In the genomic region with DNA sequence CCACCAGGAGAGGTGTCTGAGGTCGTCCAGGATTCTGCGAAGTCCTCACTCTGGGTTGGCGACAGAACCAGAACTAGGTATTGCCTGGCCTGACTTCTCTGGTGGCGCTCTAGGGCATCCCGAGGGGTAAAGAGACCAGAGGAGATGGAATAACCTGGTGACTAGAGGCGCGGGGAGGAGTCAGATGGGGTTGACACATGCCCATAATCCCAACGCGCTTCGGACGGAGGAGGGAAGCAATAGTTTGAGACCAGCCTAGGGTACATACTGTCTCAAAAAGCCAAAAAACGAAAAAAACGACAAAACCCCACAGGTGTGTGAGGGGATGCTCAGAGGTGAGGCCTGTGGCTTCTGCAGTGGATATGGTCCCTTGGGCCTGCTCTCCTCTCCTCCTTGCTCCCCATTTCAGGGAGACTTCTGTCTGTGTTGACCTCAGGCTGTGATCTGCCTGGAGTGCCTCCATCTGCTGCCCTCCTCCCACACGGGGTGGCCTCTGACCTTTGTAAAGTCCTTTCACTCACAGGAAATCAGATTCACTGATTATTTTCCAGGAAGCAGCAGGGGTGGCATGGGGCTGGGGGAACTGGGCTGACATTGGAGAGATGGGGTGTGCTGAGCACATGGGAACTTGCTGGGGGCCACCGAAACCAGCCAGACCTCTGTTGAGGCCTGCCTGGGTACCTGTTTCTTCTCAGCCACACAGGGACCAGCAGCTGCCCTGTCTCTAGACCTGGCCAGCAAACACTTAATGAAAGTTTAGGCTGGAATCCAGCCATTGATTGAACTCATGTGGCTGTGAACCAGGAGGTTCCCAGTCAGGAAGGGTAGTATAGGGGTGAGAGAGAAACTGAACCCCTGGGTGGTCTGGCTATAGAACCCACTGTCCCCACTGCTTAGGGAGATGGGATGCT, we compare ENCODE assay signal across 8 mouse cellular contexts. TPM values are rescaled to one million over a fixed set of nuclear protein-coding genes. Genes with fewer than 3 reads are reported as not detected.
DNase-seq lines count a peak whose midpoint lies in the region; ATAC-seq and TF ChIP-seq lines count a peak whose summit lies in the region.

No protein-coding gene starts in this region.

- no peaks in the 10 kb centered on the region for H3K36me3 ChIP-seq in embryonic facial prominence, embryonic 11.5 days (replicated peaks; ENCODE audit: control insufficient read depth, insufficient read depth, low read depth, low read length)
- no peaks in the 10 kb centered on the region for H3K36me3 ChIP-seq in intestine, embryonic 16.5 days (ENCODE audit: control insufficient read depth, insufficient read depth, low read length)
- H3K36me3 ChIP-seq in neural tube, embryonic 11.5 days (ENCODE audit: control insufficient read depth, insufficient read depth, low read length): peaks cover 2% of the 10 kb centered on the region

- DNase-seq in left cerebral cortex, adult 2 months (ENCODE audit: extremely low spot score in 1 of 2, low spot score in 2 of 2): no peak
- DNase-seq in left cerebral cortex, postnatal 36 days (ENCODE audit: low spot score in 2 of 2): no peak
- no peak for DNase-seq in embryonic facial prominence, embryonic 11.5 days (ENCODE audit: low spot score)
- no peak for DNase-seq in neural tube, embryonic 11.5 days (ENCODE audit: low spot score)
- no peak for DNase-seq in urinary bladder, postnatal 10 days (ENCODE audit: low spot score)
- no peak for DNase-seq in urinary bladder, postnatal 25 days (ENCODE audit: low spot score)

- H3K4me2 ChIP-seq in embryonic facial prominence, embryonic 11.5 days (ENCODE audit: low read depth, low read length): peak overlapping the region; percentile 95
- peak overlapping the region; percentile 95 for H3K4me2 ChIP-seq in intestine, embryonic 16.5 days (ENCODE audit: low read depth, low read length)
- H3K4me2 ChIP-seq in neural tube, embryonic 11.5 days (ENCODE audit: low read depth): peak overlapping the region; percentile 88

- H3K9ac ChIP-seq in embryonic facial prominence, embryonic 11.5 days (replicated peaks; ENCODE audit: low read length): peak overlapping the region; percentile 84
- peak overlapping the region; percentile 58 for H3K9ac ChIP-seq in intestine, embryonic 16.5 days (ENCODE audit: low read depth, low read length)
- peak overlapping the region; percentile 62 for H3K9ac ChIP-seq in neural tube, embryonic 11.5 days (ENCODE audit: low read length)

- TF ChIP-seq CTCF in left cerebral cortex, adult 2 months (IDR thresholded peaks at IDR 0.05): no peak

- no peak overlapping the region for H3K27ac ChIP-seq in left cerebral cortex, adult 2 months
- H3K27ac ChIP-seq in embryonic facial prominence, embryonic 11.5 days (replicated peaks; ENCODE audit: low read depth, low read length): no peak overlapping the region; the same call in 1 of the 2 replicates
- H3K27ac ChIP-seq in intestine, embryonic 16.5 days (ENCODE audit: low read length): peak overlapping the region; percentile 29
- H3K27ac ChIP-seq in neural tube, embryonic 11.5 days (ENCODE audit: low read depth, low read length): peak overlapping the region; percentile 89; the same call in 1 of the 2 replicates

- H3K9me3 ChIP-seq in embryonic facial prominence, embryonic 11.5 days (replicated peaks; ENCODE audit: control insufficient read depth, low read length): no peaks in the 10 kb centered on the region
- H3K9me3 ChIP-seq in intestine, embryonic 16.5 days (ENCODE audit: control insufficient read depth, low read length): no peaks in the 10 kb centered on the region
- no peaks in the 10 kb centered on the region for H3K9me3 ChIP-seq in neural tube, embryonic 11.5 days (ENCODE audit: control insufficient read depth, low read length)

- 9% methylated on average over 15 of the region's 15 CpGs for WGBS in embryonic facial prominence, embryonic 11.5 days
- 23% methylated on average over 15 of the region's 15 CpGs for WGBS in intestine, embryonic 16.5 days
- WGBS in neural tube, embryonic 11.5 days: 13% methylated on average over 15 of the region's 15 CpGs

- H3K4me3 ChIP-seq in left cerebral cortex, adult 2 months: peak overlapping the region; percentile 87
- H3K4me3 ChIP-seq in embryonic facial prominence, embryonic 11.5 days (ENCODE audit: low read depth, low read length): peak overlapping the region; percentile 82
- peak overlapping the region; percentile 80 for H3K4me3 ChIP-seq in intestine, embryonic 16.5 days (ENCODE audit: low read length)
- H3K4me3 ChIP-seq in neural tube, embryonic 11.5 days (ENCODE audit: low read depth, low read length): peak overlapping the region; percentile 78

- intact Hi-C loops in left cerebral cortex, adult 2 months (cut with DNase I): no loop called here
- intact Hi-C loops in left cerebral cortex, postnatal 36 days (cut with DNase I): no loop called here

- peak; percentile 1; the same call in 1 of the 2 replicates for ATAC-seq in embryonic facial prominence, embryonic 11.5 days (replicated peaks; ENCODE audit: insufficient number of reproducible peaks, low FRiP score, low TSS enrichment, low read depth)
- ATAC-seq in intestine, embryonic 16.5 days: no peak; the same call in 1 of the 2 replicates
- ATAC-seq in neural tube, embryonic 11.5 days (ENCODE audit: insufficient read depth, low FRiP score, low TSS enrichment): 0 out of 2 replicates have a peak, but pooled peaks have one; percentile 3
- no peak for ATAC-seq in activated CD4-positive, CD25-positive, alpha-beta regulatory T cell, adult 4 months

- H3K4me1 ChIP-seq in embryonic facial prominence, embryonic 11.5 days (ENCODE audit: control insufficient read depth, insufficient read depth, low read length): no peaks in the 10 kb centered on the region
- H3K4me1 ChIP-seq in intestine, embryonic 16.5 days (ENCODE audit: control insufficient read depth, insufficient read depth, low read length): peaks cover 8% of the 10 kb centered on the region
- H3K4me1 ChIP-seq in neural tube, embryonic 11.5 days (ENCODE audit: control insufficient read depth, insufficient read depth, low read length): peaks cover 13% of the 10 kb centered on the region

- no peaks in the 10 kb centered on the region for H3K27me3 ChIP-seq in embryonic facial prominence, embryonic 11.5 days (ENCODE audit: control insufficient read depth, insufficient read depth, low read length)
- H3K27me3 ChIP-seq in intestine, embryonic 16.5 days (replicated peaks; ENCODE audit: control insufficient read depth, insufficient read depth, low read length): no peaks in the 10 kb centered on the region
- no peaks in the 10 kb centered on the region for H3K27me3 ChIP-seq in neural tube, embryonic 11.5 days (ENCODE audit: control insufficient read depth, insufficient read depth, low read length)

RNA-seq across cellular contexts. Expression of gene Sh2b2, which starts 0.6 kb away (rescaled TPM):
- 1 to 10 TPM; 7.4 to 9.4 TPM for total RNA-seq in left cerebral cortex, adult 2 months (2021)
- 1 to 10 TPM; 8.0 to 9.7 TPM for total RNA-seq in left cerebral cortex, postnatal 36 days (2021)
- 9.7 and 9.8 TPM in 2 replicates for polyA plus RNA-seq in embryonic facial prominence, embryonic 11.5 days (2014; fragmentation: Nextera tagmentation; extraction: Ambion mirVana)
- polyA plus RNA-seq in intestine, embryonic 16.5 days (2015; fragmentation: Nextera tagmentation; extraction: Ambion mirVana): 2.2 TPM in 2 replicates
- polyA plus RNA-seq in neural tube, embryonic 11.5 days (2014; fragmentation: Nextera tagmentation; extraction: Ambion mirVana): 16.3 and 17.3 TPM in 2 replicates
- polyA plus RNA-seq in activated CD4-positive, CD25-positive, alpha-beta regulatory T cell, adult 4 months (2017; shearing (Covaris generic)): under 1 TPM in 1 of 2 experiments, not detected in 1; 0.45 TPM

RNA-seq across cellular contexts. Expression of gene Prkrip1, which starts 47.0 kb away (rescaled TPM):
- 10 to 100 TPM; 34.7 to 37.7 TPM for total RNA-seq in left cerebral cortex, adult 2 months (2021)
- 10 to 100 TPM; 28.3 to 39.2 TPM for total RNA-seq in left cerebral cortex, postnatal 36 days (2021)
- 70.7 and 75.6 TPM in 2 replicates for polyA plus RNA-seq in embryonic facial prominence, embryonic 11.5 days (2014; fragmentation: Nextera tagmentation; extraction: Ambion mirVana)
- polyA plus RNA-seq in intestine, embryonic 16.5 days (2015; fragmentation: Nextera tagmentation; extraction: Ambion mirVana): 38.5 and 44.1 TPM in 2 replicates
- polyA plus RNA-seq in neural tube, embryonic 11.5 days (2014; fragmentation: Nextera tagmentation; extraction: Ambion mirVana): 76.5 and 76.8 TPM in 2 replicates
- 10 to 100 TPM; 45.0 to 50.4 TPM for polyA plus RNA-seq in activated CD4-positive, CD25-positive, alpha-beta regulatory T cell, adult 4 months (2017; shearing (Covaris generic))

Comparison
In these comparisons a context has a peak if more than half of its experiments do, and no peak if none do; other contexts are left out.
1. H3K27ac ChIP-seq: peak in intestine, embryonic 16.5 days (single experiment) and neural tube, embryonic 11.5 days (single experiment); none in left cerebral cortex, adult 2 months (single experiment) and embryonic facial prominence, embryonic 11.5 days (single experiment).
2. ATAC-seq: peak in embryonic facial prominence, embryonic 11.5 days (single experiment) and neural tube, embryonic 11.5 days (single experiment); none in intestine, embryonic 16.5 days (single experiment) and activated CD4-positive, CD25-positive, alpha-beta regulatory T cell, adult 4 months (single experiment).
3. Peak in every context shown above with its lines, with median percentiles within 50 percentile points of each other: H3K4me3 ChIP-seq, H3K4me2 ChIP-seq and H3K9ac ChIP-seq.